Mouse (Mus musculus) c-Kit-positive CD71-positive TER-119-negative erythroid progenitor cells, embryonic 14.5 days (primary cell): ENCODE data around the gene Adamts7.

Experiments used
- DNase-seq: peaks from one replicate; pipeline ENCODE4 v3.0.0-alpha.2; 2013; ENCODE audit warnings: low read depth

The Adamts7 gene

DNA sequence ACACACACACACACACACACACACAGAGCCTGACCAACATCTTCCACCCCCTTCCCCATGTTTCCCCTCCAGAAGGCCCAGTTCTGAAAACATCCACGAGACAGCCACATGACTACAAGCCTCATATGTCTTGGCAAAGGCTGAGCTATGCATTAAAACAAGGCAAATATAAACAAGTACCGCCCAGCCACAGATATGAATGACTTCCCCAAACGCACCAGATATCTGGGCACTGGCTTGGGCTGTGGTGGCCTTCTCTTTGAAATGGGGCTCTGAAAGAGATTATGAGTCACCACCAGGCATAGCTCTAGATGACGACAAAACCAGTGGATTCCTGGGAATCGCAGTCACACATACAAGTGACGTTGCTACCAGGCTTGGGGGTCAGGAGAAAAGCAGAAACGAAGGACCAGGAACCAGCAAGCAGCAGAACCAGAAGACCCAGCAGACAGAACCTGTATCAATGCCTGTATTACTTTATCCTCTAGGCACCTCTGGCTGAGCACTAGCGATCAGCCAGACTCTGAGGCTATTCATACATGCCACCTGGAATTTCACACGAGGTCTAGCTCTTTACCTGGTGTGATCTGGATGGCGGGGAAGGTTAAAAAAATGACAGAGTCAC lies 72.5 kb downstream of the Adamts7 start:
- no peak for DNase-seq

DNA sequence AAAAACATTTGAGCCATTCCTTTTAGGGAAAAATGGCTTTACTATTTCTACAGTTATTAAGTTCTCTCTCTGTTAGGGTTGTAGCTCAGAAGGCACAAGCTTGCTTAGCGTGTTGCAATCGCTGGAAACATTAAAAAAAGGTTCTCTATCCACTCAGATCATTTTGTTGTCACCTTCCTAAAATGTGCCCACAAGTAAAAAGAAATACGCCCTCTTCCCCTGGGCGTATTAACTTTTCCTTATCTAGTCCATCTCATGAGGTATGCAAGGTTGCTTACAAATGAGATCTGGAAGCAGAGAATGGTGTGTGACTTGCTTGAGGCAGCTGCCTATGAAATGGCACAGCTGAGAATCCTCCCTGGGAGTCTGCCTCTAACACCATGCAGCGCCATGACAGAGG lies 73.9 kb downstream of the Adamts7 start:
- DNase-seq = no peak

DNA sequence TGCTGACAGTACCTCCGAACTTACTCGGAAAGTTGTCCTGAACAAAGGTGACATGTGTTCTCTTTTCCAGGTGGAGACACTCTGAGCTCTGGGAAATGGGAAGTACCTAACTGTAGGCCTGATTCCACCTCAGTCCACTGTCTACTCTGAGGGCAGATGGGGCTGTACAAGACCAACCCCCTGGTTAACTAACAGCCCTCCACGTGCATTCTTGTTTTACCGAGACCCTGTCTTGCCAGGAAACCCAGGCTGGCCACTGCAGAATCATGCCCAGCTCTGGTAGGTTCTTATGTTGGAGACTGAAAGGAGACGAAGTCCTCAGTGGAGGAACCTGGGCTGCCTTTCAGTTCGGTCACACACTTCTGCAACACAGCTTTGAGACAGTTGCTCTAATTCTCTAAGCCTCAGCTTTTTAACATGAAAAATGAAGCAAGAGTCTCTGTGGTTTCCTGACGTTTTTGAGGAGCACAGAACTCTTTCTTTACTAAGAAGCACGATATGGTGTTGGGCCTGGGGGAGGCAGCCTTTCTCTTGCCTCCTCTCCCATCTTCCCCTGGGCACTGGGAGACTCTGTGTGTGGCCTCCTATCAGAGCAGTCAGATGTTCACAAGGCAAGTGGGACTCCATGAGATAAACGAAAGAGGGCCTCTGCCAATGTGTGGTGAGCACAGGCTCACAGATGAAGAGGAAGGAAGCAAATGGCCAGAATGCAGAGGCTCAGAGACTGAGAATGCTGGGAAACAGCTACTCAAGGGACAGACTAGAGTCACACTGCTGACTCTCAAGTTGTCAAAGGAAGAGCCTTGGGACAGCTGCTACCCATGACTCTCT lies 74.6 kb downstream of the Adamts7 start:
- DNase-seq = peak; percentile 92

DNA sequence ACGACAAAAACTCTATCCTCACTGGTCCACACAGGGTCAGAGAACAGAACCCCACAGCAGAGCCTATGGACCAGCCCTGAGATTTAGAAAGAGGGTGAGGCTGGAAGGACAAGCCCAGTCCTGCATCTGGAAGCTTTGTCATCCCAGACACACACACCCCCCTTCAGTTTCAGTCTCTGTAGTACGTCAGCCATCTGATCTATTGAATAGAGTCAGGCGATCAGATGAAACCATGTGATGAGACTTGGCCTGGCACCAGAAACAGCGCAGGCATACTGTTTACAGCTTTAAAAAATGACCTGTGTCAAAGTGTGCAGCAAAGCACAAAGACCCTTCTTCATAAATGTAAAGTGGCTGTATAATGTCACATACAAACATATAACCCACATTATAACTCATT lies 77.7 kb downstream of the Adamts7 start:
- DNase-seq = no peak

DNA sequence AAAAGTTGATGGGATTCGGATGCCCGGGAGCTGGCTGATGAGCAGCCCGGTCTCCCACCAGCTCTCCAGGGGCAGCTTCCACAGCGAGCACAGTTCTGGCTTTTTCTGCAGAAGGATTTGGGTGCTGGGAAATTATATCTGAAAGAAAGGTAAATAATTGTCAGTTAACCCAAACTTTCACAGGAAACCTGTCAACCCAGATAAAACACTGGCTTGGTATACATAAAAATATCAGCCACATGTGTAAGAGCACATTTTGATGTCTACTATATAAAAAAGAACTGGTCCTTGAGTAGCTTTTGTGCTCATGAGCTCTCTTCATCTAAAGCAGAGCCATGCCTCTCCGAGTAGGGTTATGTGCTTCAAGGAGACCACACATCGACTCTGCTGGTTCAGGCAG lies 78.2 kb downstream of the Adamts7 start:
- no peak for DNase-seq

DNA sequence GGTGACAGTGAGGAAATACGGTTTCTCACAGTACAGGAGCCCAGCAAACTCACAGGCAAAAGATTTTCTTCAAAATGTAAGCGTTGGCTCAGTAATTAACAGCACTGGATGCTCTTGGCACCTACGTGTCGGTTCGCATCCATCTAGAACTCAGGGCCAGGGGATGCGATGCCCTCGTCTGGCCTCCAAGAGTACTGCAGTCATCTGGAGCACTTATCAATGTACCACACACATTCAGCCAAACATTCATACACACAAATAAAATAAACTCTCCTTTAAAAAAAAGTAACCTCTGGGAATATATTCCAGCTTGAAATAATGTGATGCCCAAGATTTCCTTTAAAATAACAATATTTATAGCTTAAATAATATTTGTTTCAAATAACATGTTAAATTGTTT lies 78.7 kb downstream of the Adamts7 start:
- DNase-seq = no peak

DNA sequence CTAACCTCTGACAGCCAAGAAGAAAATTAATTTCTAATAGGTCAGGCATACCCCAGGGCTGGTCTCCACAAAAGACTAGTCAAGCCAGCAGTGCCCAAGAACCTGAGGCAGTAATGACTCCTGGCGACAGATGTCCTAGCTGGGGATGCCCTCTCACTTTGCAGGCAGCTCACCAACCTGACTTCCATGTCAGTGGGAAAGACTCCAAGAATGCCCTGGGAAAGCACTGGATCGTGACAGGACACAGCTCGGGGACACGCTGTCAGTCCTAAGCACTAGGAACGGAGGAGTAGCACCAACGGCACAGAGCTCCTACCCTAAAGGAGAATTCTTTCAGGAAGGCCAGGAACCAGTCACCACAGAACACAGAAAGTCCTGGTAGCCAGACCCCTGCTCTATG lies 79.4 kb downstream of the Adamts7 start:
- no peak for DNase-seq

DNA sequence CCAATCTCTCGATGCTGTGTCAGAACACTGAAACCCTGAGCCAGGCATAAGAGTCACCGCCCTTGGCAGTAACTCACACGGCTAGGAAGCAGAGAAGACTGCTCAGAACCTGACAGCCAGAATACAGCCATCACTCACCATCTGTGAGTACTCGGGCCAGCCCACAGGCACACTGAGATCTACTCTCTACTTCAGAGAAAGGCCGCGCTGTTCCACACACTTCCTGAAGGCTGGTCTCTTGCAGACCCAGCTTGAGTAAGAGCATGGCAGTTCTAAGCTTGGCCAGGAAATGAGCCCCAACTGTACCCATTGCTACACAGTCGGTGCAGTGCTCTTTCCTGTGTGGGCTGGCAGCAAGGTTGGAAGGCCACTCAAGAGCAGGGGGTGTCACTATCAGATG lies 80.0 kb downstream of the Adamts7 start:
- no peak for DNase-seq

DNA sequence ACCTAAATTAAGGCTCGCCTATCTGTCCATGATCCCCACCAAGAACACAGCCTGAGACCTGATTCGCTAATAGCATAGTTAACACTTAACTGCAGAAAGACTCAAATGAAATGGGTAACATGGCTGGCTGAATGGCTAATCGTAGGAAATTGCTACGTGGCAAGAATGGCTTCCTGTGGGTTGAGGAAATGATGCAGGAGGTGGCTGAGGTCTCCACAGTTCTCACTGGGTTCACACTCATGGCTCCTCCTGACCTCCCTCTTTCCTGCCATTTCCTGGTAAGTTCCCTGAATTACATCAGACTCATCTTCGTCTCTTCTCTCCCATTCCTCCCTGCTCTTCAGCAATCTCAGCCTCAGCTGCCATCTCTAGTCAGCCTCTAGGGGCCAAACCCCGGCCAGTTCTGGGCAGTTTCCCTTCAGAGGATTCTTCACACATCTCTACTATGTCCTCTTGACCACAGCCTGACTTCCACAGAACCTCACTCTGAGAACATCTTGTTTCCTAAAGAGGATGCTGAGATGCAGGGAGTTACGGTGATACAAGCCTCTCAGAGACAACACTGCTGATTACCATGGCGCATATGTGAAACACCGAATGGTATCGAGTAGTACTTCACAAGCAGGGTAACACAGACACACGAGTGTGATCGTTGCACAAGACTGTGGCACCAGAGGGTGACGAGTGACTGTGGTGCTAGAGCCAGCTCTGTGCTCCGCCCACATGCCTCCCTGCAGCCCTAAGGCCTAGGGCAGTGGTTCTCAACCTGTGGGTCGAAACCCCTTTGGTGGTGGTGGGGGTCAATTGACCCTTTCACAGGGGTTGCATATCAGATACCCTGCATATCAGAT lies 81.7 kb downstream of the Adamts7 start:
- no peak for DNase-seq

DNA sequence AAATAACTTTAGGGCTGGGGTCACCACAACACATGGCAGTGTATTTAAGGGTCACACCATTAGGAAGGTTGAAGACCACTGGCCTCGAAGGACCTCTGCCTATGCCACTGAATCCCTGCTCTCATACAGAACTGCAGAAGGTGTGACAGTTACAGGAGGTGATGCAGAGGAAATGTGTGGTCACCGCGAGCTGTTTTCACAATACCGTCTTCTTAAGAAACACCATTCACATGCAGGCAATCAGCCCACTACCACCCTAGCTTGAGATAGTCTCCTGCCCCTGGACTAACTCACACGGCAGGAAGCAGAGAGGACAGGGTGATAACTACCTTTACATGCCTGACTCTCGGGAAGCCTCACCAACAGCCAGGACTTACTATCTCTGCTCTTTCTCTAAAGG lies 82.3 kb downstream of the Adamts7 start:
- DNase-seq = no peak

DNA sequence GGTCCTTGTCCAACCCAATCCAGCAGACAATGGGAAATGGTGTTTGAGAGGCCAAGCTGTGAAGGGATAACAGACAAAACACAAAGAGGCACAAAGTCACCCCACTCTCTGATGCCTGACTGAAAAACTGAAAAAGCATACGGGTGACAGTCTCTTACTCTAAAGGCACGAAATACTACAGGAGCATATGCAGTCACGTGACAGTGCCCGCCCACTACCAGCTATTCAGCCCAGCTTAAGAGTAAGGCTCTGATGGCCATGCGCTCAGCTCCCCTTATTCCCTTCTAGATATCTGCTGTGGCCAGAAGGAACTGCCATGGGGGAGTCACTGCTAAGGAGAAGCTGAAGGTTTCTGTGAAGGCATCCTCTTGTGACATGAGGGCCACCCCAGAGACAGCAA lies 82.9 kb downstream of the Adamts7 start:
- no peak for DNase-seq

DNA sequence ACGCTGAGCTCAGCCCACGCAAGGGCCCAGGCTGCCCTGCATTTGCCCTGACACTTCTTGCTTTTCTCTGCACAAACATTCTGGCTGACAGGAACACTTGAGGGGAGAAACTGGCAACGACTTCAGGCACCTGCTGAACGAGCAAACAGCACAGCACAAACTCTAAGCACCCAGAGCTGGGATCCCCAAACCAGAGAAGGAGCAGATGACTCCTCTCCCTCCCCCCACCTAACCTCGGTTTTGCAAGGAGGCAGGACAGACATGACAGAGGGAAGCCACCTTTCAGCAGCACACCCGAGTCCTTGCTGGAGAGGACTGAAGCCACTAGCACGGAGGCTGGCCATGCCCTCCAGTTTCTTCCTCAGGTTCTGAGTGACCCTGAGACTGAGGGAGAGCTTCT lies 84.4 kb downstream of the Adamts7 start:
- no peak for DNase-seq

DNA sequence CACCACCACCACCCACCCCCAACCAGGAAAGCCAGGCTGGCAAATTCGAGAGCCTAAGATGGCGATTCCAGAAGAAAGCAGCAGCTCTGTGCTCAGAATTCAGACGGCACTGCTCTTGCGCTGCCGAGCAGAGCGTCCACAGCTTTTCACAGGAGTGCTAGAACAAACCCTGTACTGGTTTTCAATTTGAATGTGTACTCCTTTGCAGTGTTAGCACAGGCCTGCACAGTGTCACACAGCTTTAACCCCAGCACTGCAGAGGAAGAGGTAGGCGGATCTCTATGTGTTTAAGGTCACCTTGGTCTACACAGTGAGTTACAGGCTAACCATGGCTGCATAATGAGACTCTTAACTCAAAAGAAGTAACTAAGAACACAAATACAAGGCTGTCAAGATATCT lies 85.5 kb downstream of the Adamts7 start:
- no peak for DNase-seq

DNA sequence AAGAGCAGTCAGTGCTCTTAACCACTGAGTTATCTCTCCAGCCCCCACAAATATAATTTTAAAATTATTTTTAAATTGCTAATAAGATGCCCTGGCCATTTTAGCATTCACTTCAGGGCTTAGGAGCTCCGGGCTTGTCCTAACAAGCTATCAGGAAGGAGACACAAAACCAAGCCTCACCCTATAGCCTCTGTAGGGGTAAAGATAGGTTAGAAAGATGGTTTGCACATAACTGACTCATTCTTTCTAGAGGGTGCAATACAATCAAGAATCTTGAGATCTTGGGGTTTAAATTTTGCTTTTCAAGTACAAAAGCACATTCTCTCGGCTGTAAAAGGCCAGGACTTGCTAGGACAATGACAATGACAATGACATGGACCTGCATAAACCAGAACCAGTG lies 86.2 kb downstream of the Adamts7 start:
- no peak for DNase-seq

DNA sequence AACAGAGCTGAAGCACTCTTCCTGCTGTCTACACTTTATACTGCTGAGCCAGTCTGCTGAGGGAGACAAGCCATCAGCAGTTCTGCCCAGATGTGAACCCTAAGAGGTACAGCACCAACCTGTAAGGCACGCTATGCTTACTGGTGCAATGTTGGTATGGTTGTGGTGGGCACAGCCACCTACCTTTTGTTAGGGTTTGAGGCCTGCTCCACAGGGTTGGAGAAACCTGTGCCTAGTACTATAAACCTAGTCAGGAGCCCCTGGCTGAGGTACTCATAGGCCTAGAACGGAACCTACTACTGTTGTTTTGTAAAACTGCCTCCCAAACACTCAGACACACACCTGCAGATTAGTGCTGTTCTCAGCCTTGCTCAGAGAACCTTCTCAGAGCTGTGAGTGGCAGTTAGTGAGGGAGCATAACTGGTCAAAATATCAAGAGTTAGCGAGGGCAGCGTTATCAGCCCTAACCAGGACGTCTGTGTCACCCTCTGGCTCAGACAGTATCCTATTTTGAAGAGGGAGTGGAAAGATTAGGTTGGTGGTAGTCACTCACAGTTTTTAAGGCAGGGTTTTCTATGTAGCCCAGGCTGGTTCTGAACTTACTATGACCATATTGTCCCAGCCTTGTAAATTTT lies 87.4 kb downstream of the Adamts7 start:
- DNase-seq = peak; percentile 83

DNA sequence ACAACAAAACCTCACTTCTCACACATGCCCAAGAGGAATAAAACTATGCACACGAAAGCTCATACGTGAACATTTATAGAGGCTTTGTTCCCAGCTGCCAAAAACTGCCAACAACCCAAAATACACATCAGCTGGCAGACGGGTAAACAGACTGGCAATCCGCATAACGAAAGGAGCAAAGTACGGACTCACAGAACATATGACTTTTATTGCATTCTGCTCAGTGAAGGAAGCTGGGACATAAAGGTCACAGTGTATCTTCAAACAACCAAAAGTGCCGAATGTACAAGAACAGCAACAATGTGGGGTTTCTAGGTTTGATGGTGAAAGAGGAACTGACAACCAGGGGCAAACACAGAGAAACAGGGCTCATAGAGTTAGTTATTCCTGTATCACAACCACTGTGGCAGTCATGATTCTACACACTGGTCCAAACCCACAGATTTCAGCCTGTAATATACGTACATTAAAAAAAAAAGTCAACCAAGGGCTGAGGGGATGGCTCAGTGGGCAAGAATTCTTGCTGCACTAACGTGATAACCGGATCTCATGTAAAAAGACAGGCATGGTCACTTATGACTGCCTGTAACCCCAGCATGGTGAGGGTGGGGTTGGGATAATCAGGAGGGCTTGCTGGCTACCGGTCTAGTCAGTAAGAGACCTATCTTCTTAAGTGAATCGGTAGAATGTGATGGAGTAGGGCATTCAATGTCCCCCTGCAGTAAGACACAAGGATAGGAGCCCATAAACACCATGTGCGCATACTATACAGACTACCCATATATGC lies 88.3 kb downstream of the Adamts7 start:
- no peak for DNase-seq

DNA sequence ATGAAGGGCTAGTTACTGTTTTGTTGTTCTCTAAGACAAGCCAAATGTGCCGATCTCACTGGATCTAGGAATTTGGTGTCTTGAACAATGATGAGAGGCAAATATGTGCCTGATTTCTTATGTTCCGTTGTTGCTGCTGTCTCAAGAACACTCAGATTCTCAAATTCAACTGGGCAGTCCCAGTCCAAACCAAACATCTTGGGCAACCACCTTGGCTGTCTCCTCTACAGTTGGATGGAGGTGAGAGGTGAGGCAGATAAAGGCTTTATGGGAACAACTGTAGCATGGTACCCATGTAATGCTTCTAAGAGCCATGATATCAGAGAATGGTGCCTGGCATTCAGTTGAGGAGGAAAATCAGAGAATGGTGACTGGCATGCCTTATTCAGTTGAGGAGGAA lies 90.3 kb downstream of the Adamts7 start:
- no peak for DNase-seq

DNA sequence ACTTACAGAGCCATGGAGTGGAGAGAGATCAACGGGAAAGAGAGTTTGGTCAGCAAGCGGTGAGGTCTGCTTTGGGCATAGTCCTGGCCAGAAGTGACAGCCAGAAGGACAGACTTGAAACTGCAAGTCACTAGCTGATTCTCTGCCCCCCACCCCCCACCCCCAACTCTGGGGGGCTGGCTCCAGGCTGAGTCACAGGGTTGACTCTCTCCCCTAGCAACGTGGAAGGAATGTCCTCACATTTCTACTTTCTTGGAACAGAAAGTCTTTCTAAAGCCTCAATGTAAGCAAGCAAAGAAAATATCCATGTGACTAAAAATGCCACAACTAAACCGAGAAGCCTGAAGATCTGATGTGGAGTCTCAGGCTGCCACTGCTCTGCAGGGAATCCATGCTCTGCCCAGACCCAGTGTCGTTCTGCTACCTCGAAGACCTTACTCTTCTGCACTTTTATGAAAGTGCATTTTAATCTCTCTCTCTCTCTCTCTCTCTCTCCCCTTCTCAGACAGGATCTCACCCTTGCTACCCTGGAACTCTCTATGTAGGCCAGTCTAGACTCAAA lies 93.1 kb downstream of the Adamts7 start:
- DNase-seq = no peak

DNA sequence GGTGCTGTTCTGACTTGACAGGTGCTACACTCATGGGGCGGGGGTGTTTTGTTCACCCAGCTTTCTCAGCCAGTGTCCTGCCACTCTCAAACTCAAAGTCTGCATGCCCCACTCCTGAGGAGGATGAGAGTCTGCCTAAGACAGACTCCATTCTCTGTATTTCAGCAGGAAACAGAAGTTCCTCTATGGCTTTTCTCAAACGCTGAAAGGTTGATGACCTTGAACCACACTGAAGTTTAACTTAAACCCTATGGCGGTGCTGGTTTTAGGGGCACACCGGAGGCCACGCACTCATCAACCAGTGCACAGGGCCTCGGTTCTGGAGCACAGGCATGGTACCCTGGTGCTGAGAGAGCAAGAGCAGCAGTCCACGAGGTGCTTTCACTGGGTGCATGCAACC lies 94.4 kb downstream of the Adamts7 start:
- no peak for DNase-seq
